Mouse (Mus musculus): ENCODE data around the gene Abcc12. TPM values are rescaled to one million over a fixed set of nuclear protein-coding genes. Genes with fewer than 3 reads are reported as not detected.

The Abcc12 gene
- total RNA-seq, 2 experiments from 2014 or later, result 0.20 to 0.34 TPM

GRCm38 (mm10) chr8:86585532-86585931 lies 5.0 kb upstream of the Abcc12 start:
- peak; percentile 80 to 81 for DNase-seq (ENCODE audit: extremely low spot score in 1 of 2, low spot score in 2 of 2)
- intact Hi-C loops (cut with DNase I), result loop anchor here (2.0 to 5.0 kb wide), 2 partner anchors 887 to 1128 kb away; no protein-coding TSS in a partner anchor

- peak; percentile 88 to 89 for DNase-seq (ENCODE audit: extremely low spot score in 1 of 2, low spot score in 2 of 2)
- intact Hi-C loops (cut with DNase I), result loop anchor here (2.0 to 5.0 kb wide), 2 partner anchors 886 to 1128 kb away; no protein-coding TSS in a partner anchor
These were observed 4.6 kb upstream of the Abcc12 start for GRCm38 (mm10) chr8:86585118-86585517.

DNA sequence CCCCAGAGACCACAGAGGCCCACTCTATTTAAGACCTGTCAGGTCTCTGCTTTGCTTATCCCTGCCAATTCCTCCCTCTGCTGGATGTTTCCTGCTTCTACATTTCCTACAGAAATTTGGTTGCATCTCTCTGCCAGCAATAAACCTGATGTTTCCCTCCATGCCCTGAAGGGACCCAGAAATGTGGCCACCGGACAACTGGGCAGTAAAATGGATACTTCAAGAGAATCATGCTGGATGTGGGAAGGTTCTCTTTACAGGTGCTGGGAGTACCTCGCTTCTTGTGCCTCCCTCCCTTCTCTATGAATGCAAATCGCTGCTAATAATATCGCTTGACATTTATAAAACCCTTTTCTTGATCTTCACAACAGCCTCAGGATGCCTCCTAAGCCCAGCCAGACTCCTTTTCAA lies 1.4 kb upstream of the Abcc12 start:
- intact Hi-C loops (cut with DNase I), result no loop called here
- DNase-seq (ENCODE audit: extremely low spot score in 1 of 2, low spot score in 2 of 2), result peak in 1 of 2 experiments; percentile 40

- no peak for DNase-seq (ENCODE audit: extremely low spot score in 1 of 2, low spot score in 2 of 2)
- intact Hi-C loops (cut with DNase I), result no loop called here
These were observed 1.8 kb downstream of the Abcc12 start for GRCm38 (mm10) chr8:86578693-86579092.

DNA sequence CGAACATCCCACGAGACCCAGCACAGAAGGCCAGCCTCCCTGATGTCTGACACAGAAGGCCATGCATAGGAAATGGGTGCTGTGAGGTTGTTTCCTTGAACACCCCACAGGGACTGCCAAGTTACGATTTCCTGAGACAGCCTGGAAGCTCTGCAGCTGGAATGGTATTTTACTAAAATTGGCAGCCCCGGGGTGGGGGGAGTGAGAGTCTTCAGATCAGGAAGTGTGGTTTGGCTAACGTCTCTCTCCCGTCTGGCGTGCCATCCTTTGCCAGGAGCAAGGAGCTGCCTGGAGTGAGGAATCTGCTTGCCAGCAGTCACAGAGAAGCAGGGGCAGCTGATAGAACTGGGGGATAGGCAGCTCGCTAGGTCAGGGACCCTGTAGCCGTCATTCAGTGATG lies 2.4 kb downstream of the Abcc12 start:
- intact Hi-C loops (cut with DNase I), result no loop called here

DNA sequence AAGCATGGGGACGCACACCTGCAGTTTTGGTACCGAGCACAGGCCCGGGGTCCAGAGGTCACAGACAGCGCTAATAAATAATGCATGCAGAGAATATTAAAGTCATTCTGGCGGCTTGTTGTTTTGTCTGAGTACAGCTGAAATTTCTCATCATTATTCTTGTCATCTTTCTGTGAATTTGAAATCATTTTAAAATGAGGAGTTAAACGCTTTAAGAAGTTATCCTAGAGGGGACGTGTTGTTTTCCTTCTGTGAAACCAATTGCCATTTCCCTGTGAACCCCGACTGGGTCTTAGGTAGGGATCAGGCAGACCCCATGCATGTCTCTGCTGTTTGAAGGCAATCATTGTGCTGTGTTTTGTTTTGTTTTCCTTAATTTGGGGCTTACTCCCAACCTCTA lies 2.9 kb downstream of the Abcc12 start:
- DNase-seq (ENCODE audit: extremely low spot score in 1 of 2, low spot score in 2 of 2), result no peak
- intact Hi-C loops (cut with DNase I), result no loop called here

More for the DNA sequence above, 2.4 kb downstream of the Abcc12 start:
- peak; percentile 69 to 73 for DNase-seq (ENCODE audit: extremely low spot score in 1 of 2, low spot score in 2 of 2)

DNA sequence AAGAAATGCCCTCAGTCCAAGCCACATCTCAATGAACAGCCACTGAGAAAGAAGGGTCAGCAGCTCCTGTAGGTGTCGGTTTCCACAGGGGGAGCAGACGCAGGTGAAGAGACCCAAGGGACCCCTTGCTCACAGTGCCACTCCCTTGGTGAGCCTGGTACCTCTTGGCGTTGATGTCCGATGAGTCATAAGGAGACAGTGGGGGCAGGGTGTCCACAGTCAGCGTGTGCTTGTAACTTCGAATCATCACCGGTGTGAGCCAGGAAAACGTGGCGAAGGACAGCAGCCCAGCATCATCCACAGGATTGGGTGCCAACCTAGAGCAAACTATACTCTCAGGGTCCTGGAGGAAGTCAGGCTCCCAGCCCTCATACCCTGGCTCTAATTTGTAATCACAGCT lies 16.8 kb downstream of the Abcc12 start:
- no peak for DNase-seq (ENCODE audit: extremely low spot score in 1 of 2, low spot score in 2 of 2)
- intact Hi-C loops (cut with DNase I), result no loop called here

- intact Hi-C loops (cut with DNase I), result no loop called here
- DNase-seq (ENCODE audit: extremely low spot score in 1 of 2, low spot score in 2 of 2), result no peak
These were observed 18.7 kb downstream of the Abcc12 start for GRCm38 (mm10) chr8:86561737-86562136.

DNA sequence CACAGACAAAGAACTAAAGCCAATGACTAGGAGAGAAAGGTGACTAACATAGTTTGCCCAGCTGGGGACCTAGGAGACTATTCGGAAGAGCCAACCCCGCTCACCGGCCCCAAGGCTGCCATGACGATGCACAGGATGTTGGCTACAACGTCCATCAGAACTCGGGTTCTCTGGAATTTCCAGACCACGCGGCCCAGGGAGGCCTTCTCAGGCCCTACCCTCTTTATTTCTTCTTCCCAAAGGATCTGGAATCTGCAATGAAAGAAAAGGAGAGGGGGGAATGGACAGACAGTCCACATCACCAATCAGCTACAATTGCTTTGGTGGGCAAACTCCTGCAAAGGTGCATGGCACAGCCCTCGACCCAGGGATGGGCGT lies 19.8 kb downstream of the Abcc12 start:
- intact Hi-C loops (cut with DNase I), result no loop called here
- no peak for DNase-seq (ENCODE audit: extremely low spot score in 1 of 2, low spot score in 2 of 2)

DNA sequence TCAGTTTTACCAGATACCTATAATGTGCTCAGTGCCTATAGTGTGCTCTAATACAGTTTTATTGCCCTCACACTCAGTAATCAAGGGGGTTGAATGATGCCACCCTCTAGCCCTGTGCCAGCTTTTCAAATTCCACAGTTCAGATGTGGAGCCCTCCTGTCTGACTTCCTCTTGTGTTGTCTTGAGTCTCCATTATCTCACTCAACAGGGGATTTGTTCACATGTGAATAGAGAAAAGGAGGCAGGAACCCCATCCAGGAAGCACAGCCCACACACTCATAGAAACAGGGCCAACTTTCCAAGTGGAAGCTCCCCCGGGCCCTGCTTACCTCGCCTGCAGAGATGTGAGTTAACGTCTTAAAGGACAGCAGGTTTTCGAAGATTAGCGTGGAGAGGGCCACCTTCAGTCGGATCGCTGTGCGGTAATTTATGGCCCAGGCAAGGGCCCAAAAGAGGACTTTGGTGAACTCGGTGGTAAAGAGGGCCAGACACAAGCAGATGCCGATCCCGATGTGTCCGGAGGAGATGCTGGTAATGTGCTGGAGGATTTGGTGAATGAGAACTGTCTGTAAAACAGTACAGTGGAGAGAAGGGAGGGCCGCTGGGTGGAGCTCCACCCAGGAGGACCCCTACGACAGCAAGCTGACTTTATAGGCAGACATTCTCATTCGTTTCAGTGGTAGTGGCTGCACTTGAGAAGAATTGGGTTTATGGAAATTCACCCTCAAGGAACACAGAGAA lies 20.4 kb downstream of the Abcc12 start:
- DNase-seq (ENCODE audit: extremely low spot score in 1 of 2, low spot score in 2 of 2), result no peak
- intact Hi-C loops (cut with DNase I), result no loop called here

DNA sequence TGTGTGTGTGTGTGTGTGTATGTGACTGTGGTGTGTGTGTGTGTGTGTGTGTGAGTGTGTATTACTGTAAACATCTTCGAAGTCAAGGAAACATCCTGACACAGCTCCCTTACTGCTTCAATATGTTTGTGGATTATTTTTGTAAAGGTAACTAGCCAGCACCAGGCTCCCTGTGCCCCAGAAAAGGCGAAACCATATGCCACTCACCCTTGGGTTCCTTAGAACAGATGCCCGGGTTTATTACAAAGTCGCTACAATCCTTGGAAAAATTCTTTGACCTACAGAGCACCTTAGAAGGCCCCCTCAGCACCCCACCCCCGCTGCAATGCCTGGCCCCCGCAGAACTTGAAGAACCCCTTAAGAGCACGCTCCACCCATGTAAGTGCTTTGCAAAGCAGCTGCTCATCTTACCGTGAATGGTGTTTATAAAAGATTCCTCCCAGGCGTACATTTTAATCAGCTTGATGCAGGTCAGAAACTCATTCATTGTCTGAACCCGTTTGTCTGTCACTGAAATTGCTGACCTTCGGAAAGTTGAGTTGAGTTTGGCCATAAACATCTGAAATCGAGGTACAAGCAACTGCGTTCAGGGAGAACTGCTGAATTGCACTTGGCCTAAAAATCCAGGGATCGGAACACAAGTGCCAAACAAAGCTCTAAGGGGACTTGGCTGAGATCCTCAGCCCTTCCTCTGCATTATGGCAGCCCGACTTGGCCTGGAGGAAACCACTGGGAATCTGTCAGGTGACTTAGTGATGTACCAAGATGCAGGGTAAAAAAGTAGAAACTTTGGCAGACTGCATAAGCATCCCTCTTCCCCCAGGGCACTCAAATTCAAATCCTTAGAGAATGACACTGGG lies 23.1 kb downstream of the Abcc12 start:
- no peak for DNase-seq (ENCODE audit: extremely low spot score in 1 of 2, low spot score in 2 of 2)

GRCm38 (mm10) chr8:86555564-86555963 lies 24.9 kb downstream of the Abcc12 start:
- DNase-seq (ENCODE audit: extremely low spot score in 1 of 2, low spot score in 2 of 2), result no peak
- intact Hi-C loops (cut with DNase I), result no loop called here

More for the DNA sequence above, 23.1 kb downstream of the Abcc12 start:
- intact Hi-C loops (cut with DNase I), result no loop called here

GRCm38 (mm10) chr8:86554220-86554891 lies 26.1 kb downstream of the Abcc12 start:
- intact Hi-C loops (cut with DNase I), result no loop called here

DNA sequence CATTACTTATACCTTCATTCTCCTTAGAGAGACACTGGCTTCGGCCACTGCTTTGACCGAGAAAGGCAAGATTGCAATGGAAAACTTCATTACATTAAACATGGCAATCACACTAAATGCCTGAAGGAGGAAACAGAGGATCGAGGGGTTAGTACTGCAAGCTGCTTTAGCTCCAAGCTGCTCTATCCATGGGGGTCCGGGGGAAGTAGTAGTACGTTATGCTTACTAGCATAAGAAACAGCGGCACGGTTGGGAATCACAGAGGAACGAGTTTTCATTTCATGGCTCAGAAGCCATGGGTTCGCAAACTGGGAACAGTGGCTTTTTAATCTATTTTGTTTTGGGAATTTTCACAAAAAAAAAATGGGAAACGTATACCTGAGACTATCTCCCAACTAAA lies 30.0 kb downstream of the Abcc12 start:
- DNase-seq (ENCODE audit: extremely low spot score in 1 of 2, low spot score in 2 of 2), result no peak
- intact Hi-C loops (cut with DNase I), result no loop called here

More at GRCm38 (mm10) chr8:86554220-86554891, 26.1 kb downstream of the Abcc12 start:
- no peak for DNase-seq (ENCODE audit: extremely low spot score in 1 of 2, low spot score in 2 of 2)

GRCm38 (mm10) chr8:86546001-86546400 lies 34.5 kb downstream of the Abcc12 start:
- intact Hi-C loops (cut with DNase I), result no loop called here
- DNase-seq (ENCODE audit: extremely low spot score in 1 of 2, low spot score in 2 of 2), result no peak

DNA sequence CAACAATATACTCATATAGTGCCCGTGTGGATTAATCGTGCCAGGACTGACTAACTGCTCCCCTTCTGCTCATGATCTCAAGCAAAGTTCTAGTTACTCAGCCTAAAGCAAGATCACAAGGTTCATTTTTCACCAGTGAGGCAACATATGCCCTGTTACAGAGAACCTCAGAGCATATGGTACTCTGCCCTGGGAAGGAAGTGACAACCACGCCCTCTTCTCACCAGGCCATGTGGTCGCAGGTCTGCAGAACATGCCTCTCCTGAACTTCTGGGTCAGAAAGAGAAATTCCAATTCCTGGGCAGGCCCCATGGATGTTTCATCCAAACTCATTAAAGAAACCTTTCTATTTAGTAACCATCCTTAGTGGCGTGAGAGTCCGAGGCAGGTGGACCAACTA lies 39.6 kb downstream of the Abcc12 start:
- DNase-seq (ENCODE audit: extremely low spot score in 1 of 2, low spot score in 2 of 2), result no peak
- intact Hi-C loops (cut with DNase I), result no loop called here

DNA sequence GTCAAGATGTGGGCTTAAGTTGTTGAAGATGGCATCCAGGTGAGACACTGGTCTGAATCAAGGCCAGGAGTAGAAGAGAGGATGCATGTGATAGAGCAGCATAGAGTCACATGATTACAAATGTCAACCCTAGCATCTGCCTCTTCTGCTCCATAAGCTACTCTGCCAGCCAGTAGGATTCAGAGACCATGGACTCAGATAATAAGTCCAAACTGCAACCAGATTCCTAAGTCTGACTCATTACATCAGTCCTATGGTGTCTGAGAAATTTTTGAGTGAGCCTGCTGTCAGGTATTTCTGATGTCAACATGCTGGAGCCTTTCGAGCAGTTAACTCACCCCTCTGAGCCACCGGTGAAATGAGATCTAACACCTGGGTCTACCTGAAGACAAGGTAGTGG lies 40.1 kb downstream of the Abcc12 start:
- intact Hi-C loops (cut with DNase I), result no loop called here
- DNase-seq (ENCODE audit: extremely low spot score in 1 of 2, low spot score in 2 of 2), result no peak

DNA sequence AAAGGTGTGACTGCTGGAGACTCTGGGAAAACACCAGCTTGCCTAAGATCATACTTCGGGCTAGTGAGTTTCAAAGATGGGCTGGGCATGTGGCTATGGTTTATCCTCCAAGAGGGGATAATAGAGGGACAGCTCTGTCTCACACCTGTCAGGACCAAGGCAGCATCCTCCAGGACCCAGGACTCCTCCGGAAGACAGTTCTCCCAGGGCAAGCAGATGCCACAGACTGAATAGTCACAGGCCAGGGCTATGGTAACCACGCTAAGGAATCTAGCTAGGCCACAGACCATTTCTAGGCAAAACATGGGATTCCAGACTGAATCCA lies 43.9 kb downstream of the Abcc12 start:
- intact Hi-C loops (cut with DNase I), result loop anchor here (5.0 to 10.0 kb wide), 3 partner anchors 332 to 834 kb away; partner anchors contain the start of genes Itfg1, Neto2 and Phkb
- no peak for DNase-seq (ENCODE audit: extremely low spot score in 1 of 2, low spot score in 2 of 2)

All from left cerebral cortex, postnatal 10 days (tissue).